In genomic region chr10:93454652-93455014, GRCm38 (mm10) we compare ENCODE assay signal across 9 mouse cellular contexts. TPM values are rescaled to one million over a fixed set of nuclear protein-coding genes. Genes with fewer than 3 reads are reported as not detected.
DNase-seq lines count a peak whose midpoint lies in the region; ATAC-seq and TF ChIP-seq lines count a peak whose summit lies in the region.
"Had no signal": no experiment of that assay in that cellular context is flagged by ENCODE, and none has a peak within 500 bp of the region (broad histone marks: within the 10 kb centered on the region; RNA-seq: fewer than 3 reads in every experiment).

No protein-coding gene starts in this region.

- H3K9me3 ChIP-seq in kidney, embryonic 16.5 days (ENCODE audit: low read length), result no peaks in the 10 kb centered on the region
- H3K9me3 ChIP-seq in embryonic facial prominence, embryonic 12.5 days, result no peaks in the 10 kb centered on the region
- H3K9me3 ChIP-seq in intestine, embryonic 14.5 days (ENCODE audit: control insufficient read depth, low read length), result 0 out of 2 replicates have a peak, but pooled peaks cover 3% of the 10 kb centered on the region
- no peaks in the 10 kb centered on the region for H3K9me3 ChIP-seq in midbrain, postnatal 0 days (ENCODE audit: low read length)

- intact Hi-C loops in gastrocnemius, postnatal 14 days (cut with DNase I; ENCODE audit: low total_unique reads), result no loop called here

- TF ChIP-seq CTCF in midbrain, postnatal 0 days (IDR thresholded peaks at IDR 0.05), result no peak

- peak overlapping the region; percentile 85 for H3K4me3 ChIP-seq in kidney, embryonic 16.5 days (ENCODE audit: low read length)
- peak overlapping the region; percentile 62; the same call in 1 of the 2 replicates for H3K4me3 ChIP-seq in embryonic facial prominence, embryonic 12.5 days
- peak overlapping the region; percentile 86 for H3K4me3 ChIP-seq in intestine, embryonic 14.5 days (ENCODE audit: low read depth, low read length)
- peak overlapping the region; percentile 65 for H3K4me3 ChIP-seq in midbrain, postnatal 0 days (ENCODE audit: low read depth, low read length)

- 0 out of 2 replicates have a peak overlapping the region, but pooled peaks have one; percentile 46 for H3K9ac ChIP-seq in kidney, embryonic 16.5 days (replicated peaks; ENCODE audit: low read length)
- H3K9ac ChIP-seq in embryonic facial prominence, embryonic 12.5 days, result peak overlapping the region; percentile 72; the same call in 1 of the 2 replicates
- peak overlapping the region; percentile 74 for H3K9ac ChIP-seq in intestine, embryonic 14.5 days (ENCODE audit: low read length)
- no peak overlapping the region; the same call in 1 of the 2 replicates for H3K9ac ChIP-seq in midbrain, postnatal 0 days (replicated peaks; ENCODE audit: low read length, poor library complexity, severe bottlenecking)

- WGBS in kidney, embryonic 16.5 days, result 49% methylated on average over 7 of the region's 7 CpGs
- 69% methylated on average over 7 of the region's 7 CpGs for WGBS in embryonic facial prominence, embryonic 12.5 days
- 36% methylated on average over 7 of the region's 7 CpGs for WGBS in intestine, embryonic 14.5 days
- WGBS in midbrain, postnatal 0 days, result 62% methylated on average over 7 of the region's 7 CpGs

- no peak for DNase-seq in kidney, postnatal 36 days
- no peak for DNase-seq in intestine, embryonic 14.5 days (ENCODE audit: low spot score)
- DNase-seq in midbrain, postnatal 0 days (ENCODE audit: low spot score), result no peak
- no peak for DNase-seq in gastrocnemius, postnatal 14 days
- DNase-seq in left cerebral cortex, adult 11 months (ENCODE audit: low spot score), result no peak
- no peak for DNase-seq in cerebellum, adult 18-20 months

- H3K36me3 ChIP-seq in kidney, embryonic 16.5 days (ENCODE audit: insufficient read depth, low read length), result no peaks in the 10 kb centered on the region
- no peaks in the 10 kb centered on the region for H3K36me3 ChIP-seq in embryonic facial prominence, embryonic 12.5 days
- H3K36me3 ChIP-seq in intestine, embryonic 14.5 days (ENCODE audit: control insufficient read depth, insufficient read depth, low read length), result peaks cover 3% of the 10 kb centered on the region
- no peaks in the 10 kb centered on the region for H3K36me3 ChIP-seq in midbrain, postnatal 0 days (ENCODE audit: insufficient read depth, low read length)

- H3K4me2 ChIP-seq in kidney, embryonic 16.5 days (replicated peaks; ENCODE audit: low read depth, low read length), result peak overlapping the region; percentile 93
- H3K4me2 ChIP-seq in embryonic facial prominence, embryonic 12.5 days (replicated peaks), result peak overlapping the region; percentile 86
- H3K4me2 ChIP-seq in intestine, embryonic 14.5 days (ENCODE audit: low read length), result peak overlapping the region; percentile 61
- H3K4me2 ChIP-seq in midbrain, postnatal 0 days (ENCODE audit: low read depth, low read length, poor library complexity, severe bottlenecking), result peak overlapping the region; percentile 88

- no peak for ATAC-seq in kidney, embryonic 16.5 days (ENCODE audit: low FRiP score, low TSS enrichment)
- ATAC-seq in embryonic facial prominence, embryonic 12.5 days (ENCODE audit: insufficient number of reproducible peaks, insufficient read depth, low FRiP score, low TSS enrichment), result no peak
- ATAC-seq in intestine, embryonic 14.5 days (replicated peaks; ENCODE audit: low FRiP score, low TSS enrichment, low read depth), result no peak
- no peak for ATAC-seq in midbrain, postnatal 0 days (ENCODE audit: low FRiP score)
- ATAC-seq: Patski had no signal

- no peak overlapping the region for H3K27ac ChIP-seq in kidney, embryonic 16.5 days (ENCODE audit: low read length)
- no peak overlapping the region for H3K27ac ChIP-seq in embryonic facial prominence, embryonic 12.5 days
- peak overlapping the region; percentile 94; the same call in 1 of the 2 replicates for H3K27ac ChIP-seq in intestine, embryonic 14.5 days (ENCODE audit: low read depth)
- H3K27ac ChIP-seq in midbrain, postnatal 0 days (ENCODE audit: low read depth, low read length), result no peak overlapping the region

- peaks cover 18% of the 10 kb centered on the region for H3K4me1 ChIP-seq in kidney, embryonic 16.5 days (ENCODE audit: insufficient read depth, low read length)
- H3K4me1 ChIP-seq in embryonic facial prominence, embryonic 12.5 days, result peaks cover 22% of the 10 kb centered on the region
- peaks cover 23% of the 10 kb centered on the region for H3K4me1 ChIP-seq in intestine, embryonic 14.5 days (replicated peaks; ENCODE audit: control insufficient read depth, insufficient read depth, low read length)
- peaks cover 11% of the 10 kb centered on the region for H3K4me1 ChIP-seq in midbrain, postnatal 0 days (ENCODE audit: insufficient read depth, low read length)

- no peaks in the 10 kb centered on the region for H3K27me3 ChIP-seq in kidney, embryonic 16.5 days (ENCODE audit: insufficient read depth, low read length)
- H3K27me3 ChIP-seq in embryonic facial prominence, embryonic 12.5 days, result no peaks in the 10 kb centered on the region
- no peaks in the 10 kb centered on the region for H3K27me3 ChIP-seq in intestine, embryonic 14.5 days (replicated peaks; ENCODE audit: control insufficient read depth, insufficient read depth, low read length)
- H3K27me3 ChIP-seq in midbrain, postnatal 0 days (ENCODE audit: insufficient read depth, low read length), result no peaks in the 10 kb centered on the region
- H3K27me3 ChIP-seq: Patski had no signal

RNA-seq across cellular contexts. Expression of gene Lta4h, which starts 1.4 kb away (rescaled TPM):
- 177 and 178 TPM in 2 replicates for polyA plus RNA-seq in kidney, embryonic 16.5 days (2015; fragmentation: Nextera tagmentation; extraction: Ambion mirVana)
- 223 and 224 TPM in 2 replicates for polyA plus RNA-seq in embryonic facial prominence, embryonic 12.5 days (2016; fragmentation: Nextera tagmentation; extraction: Ambion mirVana)
- 249 and 276 TPM in 2 replicates for polyA plus RNA-seq in intestine, embryonic 14.5 days (2014; fragmentation: Nextera tagmentation; extraction: Ambion mirVana)
- 56.2 and 65.8 TPM in 2 replicates for total RNA-seq in midbrain, postnatal 0 days (2014; rRNA removed)
- polyA plus RNA-seq in midbrain, postnatal 0 days (2015; fragmentation: Nextera tagmentation; extraction: Ambion mirVana), result 85.1 and 93.8 TPM in 2 replicates
- total RNA-seq in gastrocnemius, postnatal 14 days (2021), result 10 to 100 TPM; 24.9 to 29.9 TPM

RNA-seq across cellular contexts. Expression of gene Hal, which starts 33.9 kb away (rescaled TPM):
- 0.25 TPM in 1 of 2 replicates, not detected in the other for polyA plus RNA-seq in kidney, embryonic 16.5 days (2015; fragmentation: Nextera tagmentation; extraction: Ambion mirVana)
- polyA plus RNA-seq in embryonic facial prominence, embryonic 12.5 days (2016; fragmentation: Nextera tagmentation; extraction: Ambion mirVana), result not detected in 2 replicates
- 0.42 and 0.65 TPM in 2 replicates for polyA plus RNA-seq in intestine, embryonic 14.5 days (2014; fragmentation: Nextera tagmentation; extraction: Ambion mirVana)
- 0.14 and 0.49 TPM in 2 replicates for total RNA-seq in midbrain, postnatal 0 days (2014; rRNA removed)
- 0.20 and 0.33 TPM in 2 replicates for polyA plus RNA-seq in midbrain, postnatal 0 days (2015; fragmentation: Nextera tagmentation; extraction: Ambion mirVana)
- under 1 TPM in 1 of 2 experiments, not detected in 1; 0.16 TPM for total RNA-seq in gastrocnemius, postnatal 14 days (2021)
